Mouse (Mus musculus): Measurements from ENCODE around the gene Tprn.

DNA sequence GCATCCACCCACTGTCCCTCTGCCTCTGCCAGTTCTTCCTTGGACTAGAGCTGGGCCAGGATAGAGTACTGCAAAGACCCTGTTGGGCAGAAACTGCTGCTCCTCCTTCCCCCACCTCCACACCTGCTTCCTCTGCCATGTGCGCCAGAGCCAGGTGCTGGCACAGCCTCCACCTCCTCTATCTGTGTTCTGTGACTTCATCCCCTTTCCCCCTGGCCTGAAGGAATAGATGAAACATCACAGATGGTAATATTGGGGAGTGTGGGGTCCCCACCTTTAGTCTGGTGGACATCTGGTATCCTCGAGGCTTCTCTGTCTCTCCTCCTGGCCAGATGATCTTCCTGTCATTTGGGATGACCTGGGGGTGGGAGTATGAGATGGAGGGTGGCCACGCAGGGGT lies 41.0 kb downstream of the Tprn start:
- no peak for TF ChIP-seq CTCF (IDR thresholded peaks at IDR 0.05; ENCODE audit: extremely low read depth, insufficient read depth, insufficient read length, insufficient replicate concordance)
- TF ChIP-seq POLR2A (IDR thresholded peaks at IDR 0.05; ENCODE audit: low read depth, low read length) = no peak
